Mouse (Mus musculus) MEL (cell line): Measurements from ENCODE around the gene Foxp2.

Experiments
- BHLHE40 ChIP-seq: IDR thresholded peaks from 2 replicates; pipeline ENCODE4 v1.6.1; 2012; ENCODE audit warnings: low read depth, mild to moderate bottlenecking, inconsistent platforms, low read length, improper control_type of control experiment, borderline replicate concordance
- CTCF ChIP-seq, 3 experiments: IDR thresholded peaks in 2 of 3; conservative IDR thresholded peaks in 1 of 3; 2 replicates each; pipeline ENCODE4 v1.5.1; 2011 to 2012; ENCODE audit warnings: low read length in 3 of 3, low read depth in 2 of 3, mild to moderate bottlenecking in 2 of 3, improper control_type of control experiment in 1 of 3, inconsistent platforms in 1 of 3, mixed read lengths in 1 of 3, moderate library complexity in 1 of 3; ENCODE audit not compliant: control insufficient read depth in 1 of 3, insufficient read depth in 1 of 3, poor library complexity in 1 of 3, severe bottlenecking in 1 of 3
- E2F4 ChIP-seq: IDR thresholded peaks from 2 replicates; pipeline ENCODE4 v1.6.1; 2011; ENCODE audit warnings: low read depth, low read length, improper control_type of control experiment, borderline replicate concordance
- EP300 ChIP-seq, 2 experiments: IDR thresholded peaks; 2 replicates each; pipeline ENCODE4 v1.6.1; 2011; ENCODE audit warnings: improper control_type of control experiment in 2 of 2, low read length in 2 of 2, low read depth in 1 of 2, mild to moderate bottlenecking in 1 of 2
- NRF1 ChIP-seq: IDR thresholded peaks from 2 replicates; pipeline ENCODE4 v1.6.1; 2014; ENCODE audit warnings: low read depth, mild to moderate bottlenecking, inconsistent platforms, low read length, improper control_type of control experiment, moderate library complexity; ENCODE audit not compliant: poor library complexity, insufficient read depth, severe bottlenecking
- POLR2A ChIP-seq, 2 experiments: IDR thresholded peaks; 2 replicates each; pipeline ENCODE4 v1.6.1; 2011 to 2012; ENCODE audit warnings: low read length in 2 of 2, mild to moderate bottlenecking in 2 of 2, control low read depth in 1 of 2, improper control_type of control experiment in 1 of 2, low read depth in 1 of 2, moderate library complexity in 1 of 2; ENCODE audit not compliant: control insufficient read depth in 1 of 2, insufficient read depth in 1 of 2, poor library complexity in 1 of 2
- POLR2AphosphoS5 ChIP-seq: IDR thresholded peaks from 2 replicates; pipeline ENCODE4 v1.6.1; 2012; ENCODE audit warnings: low read depth, borderline replicate concordance, mild to moderate bottlenecking, inconsistent platforms, low read length, moderate library complexity, mixed read lengths
- SIN3A ChIP-seq: IDR thresholded peaks from 2 replicates; pipeline ENCODE4 v1.6.1; 2012; ENCODE audit warnings: low read length, improper control_type of control experiment, inconsistent platforms
- ZC3H11A ChIP-seq: IDR thresholded peaks from 2 replicates; pipeline ENCODE4 v1.6.1; 2012; ENCODE audit warnings: low read depth, mild to moderate bottlenecking, inconsistent platforms, low read length, improper control_type of control experiment

DNA sequence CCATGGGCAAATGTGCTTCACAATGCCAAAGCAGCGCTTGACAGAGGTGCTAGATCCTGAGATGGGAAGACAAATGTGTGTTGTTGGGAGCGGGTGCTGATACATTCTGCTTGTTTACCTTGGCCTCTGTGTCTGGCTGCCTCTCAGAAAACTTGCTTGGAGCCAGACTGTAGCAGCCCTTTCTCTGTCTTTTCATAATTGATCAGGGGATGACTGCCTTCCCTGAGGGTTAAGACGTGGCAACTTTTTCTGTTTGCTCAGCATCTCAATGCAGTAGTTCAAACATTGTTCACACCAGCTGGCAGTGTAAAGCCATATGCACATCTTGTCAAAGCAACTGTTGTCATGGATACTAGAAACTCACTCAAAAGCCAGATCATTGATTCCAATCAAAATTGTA lies 384.1 kb downstream of the Foxp2 start:
- TF ChIP-seq NRF1 (no peak), POLR2A (IDR thresholded peaks at IDR 0.05; ENCODE audit: control insufficient read depth in 1 of 2, insufficient read depth in 1 of 2, low read depth in 1 of 2, low read length in 2 of 2, poor library complexity in 1 of 2) (no peak), BHLHE40 (no peak), SIN3A (no peak), E2F4 (no peak), ZC3H11A (no peak), CTCF (IDR thresholded peaks at IDR 0.05 in 2 of 3, conservative IDR thresholded peaks at IDR 0.05 in 1 of 3; ENCODE audit: control insufficient read depth in 1 of 3, insufficient read depth in 1 of 3, low read depth in 2 of 3, low read length in 3 of 3, poor library complexity in 1 of 3, severe bottlenecking in 1 of 3) (no peak), POLR2AphosphoS5 (no peak), EP300 (IDR thresholded peaks at IDR 0.05; ENCODE audit: low read depth in 1 of 2, low read length in 2 of 2) (no peak)
